Mouse (Mus musculus): ENCODE results near the gene Dicer1.
"Not testable (repeated sequence)": the region's sequence is repeated elsewhere in the genome, so short reads cannot be mapped to it uniquely, and the experiment has no call there.

Gene Dicer1

GRCm38 (mm10) chr12:104740841-104741787 lies 10.6 kb downstream of the Dicer1 start:
- DNase-seq (ENCODE audit: low read depth in 2 of 2, low spot score in 2 of 2) = no peak

- DNase-seq (ENCODE audit: low read depth in 2 of 2, low spot score in 2 of 2) = no peak
Measured at GRCm38 (mm10) chr12:104738931-104739330, 12.8 kb downstream of the Dicer1 start.

GRCm38 (mm10) chr12:104738446-104738845 lies 13.3 kb downstream of the Dicer1 start:
- no peak for DNase-seq (ENCODE audit: low read depth in 2 of 2, low spot score in 2 of 2)

- DNase-seq (ENCODE audit: low read depth in 2 of 2, low spot score in 2 of 2) = no peak
Measured at GRCm38 (mm10) chr12:104737666-104738065, 14.1 kb downstream of the Dicer1 start.

- DNase-seq (ENCODE audit: low read depth in 2 of 2, low spot score in 2 of 2) = no peak
Measured at GRCm38 (mm10) chr12:104735993-104736395, 15.8 kb downstream of the Dicer1 start.

GRCm38 (mm10) chr12:104733165-104733564 lies 18.6 kb downstream of the Dicer1 start:
- DNase-seq (ENCODE audit: low read depth in 2 of 2, low spot score in 2 of 2) = no peak

- DNase-seq (ENCODE audit: low read depth in 2 of 2, low spot score in 2 of 2) = no peak
Measured at GRCm38 (mm10) chr12:104731782-104732181, 20.0 kb downstream of the Dicer1 start.

GRCm38 (mm10) chr12:104726436-104726835 lies 25.3 kb downstream of the Dicer1 start:
- DNase-seq (ENCODE audit: low read depth in 2 of 2, low spot score in 2 of 2) = not testable (repeated sequence)

- DNase-seq (ENCODE audit: low read depth in 2 of 2, low spot score in 2 of 2) = no peak
Measured at GRCm38 (mm10) chr12:104722056-104722455, 29.7 kb downstream of the Dicer1 start.

GRCm38 (mm10) chr12:104721011-104721410 lies 30.7 kb downstream of the Dicer1 start:
- no peak for DNase-seq (ENCODE audit: low read depth in 2 of 2, low spot score in 2 of 2)

- DNase-seq (ENCODE audit: low read depth in 2 of 2, low spot score in 2 of 2) = no peak
Measured at GRCm38 (mm10) chr12:104718956-104719355, 32.8 kb downstream of the Dicer1 start.

- DNase-seq (ENCODE audit: low read depth in 2 of 2, low spot score in 2 of 2) = no peak
Measured at GRCm38 (mm10) chr12:104716409-104716808, 35.3 kb downstream of the Dicer1 start.

- no peak for DNase-seq (ENCODE audit: low read depth in 2 of 2, low spot score in 2 of 2)
Measured at GRCm38 (mm10) chr12:104715453-104715852, 36.3 kb downstream of the Dicer1 start.

GRCm38 (mm10) chr12:104700266-104700665 lies 51.5 kb downstream of the Dicer1 start:
- no peak for DNase-seq (ENCODE audit: low read depth in 2 of 2, low spot score in 2 of 2)

GRCm38 (mm10) chr12:104699753-104700152 lies 52.0 kb downstream of the Dicer1 start:
- no peak for DNase-seq (ENCODE audit: low read depth in 2 of 2, low spot score in 2 of 2)

- DNase-seq (ENCODE audit: low read depth in 2 of 2, low spot score in 2 of 2) = no peak
Measured at GRCm38 (mm10) chr12:104695514-104695913, 56.2 kb downstream of the Dicer1 start.

GRCm38 (mm10) chr12:104692864-104693263 lies 58.9 kb downstream of the Dicer1 start:
- no peak for DNase-seq (ENCODE audit: low read depth in 2 of 2, low spot score in 2 of 2)

- DNase-seq (ENCODE audit: low read depth in 2 of 2, low spot score in 2 of 2) = no peak
Measured at GRCm38 (mm10) chr12:104690412-104690811, 61.3 kb downstream of the Dicer1 start.

GRCm38 (mm10) chr12:104688870-104689269 lies 62.9 kb downstream of the Dicer1 start:
- no peak for DNase-seq (ENCODE audit: low read depth in 2 of 2, low spot score in 2 of 2)

- no peak for DNase-seq (ENCODE audit: low read depth in 2 of 2, low spot score in 2 of 2)
Measured at GRCm38 (mm10) chr12:104684411-104684931, 67.3 kb downstream of the Dicer1 start.

GRCm38 (mm10) chr12:104679819-104680132 lies 72.0 kb downstream of the Dicer1 start:
- DNase-seq (ENCODE audit: low read depth in 2 of 2, low spot score in 2 of 2) = no peak

- no peak for DNase-seq (ENCODE audit: low read depth in 2 of 2, low spot score in 2 of 2)
Measured at GRCm38 (mm10) chr12:104679121-104679818, 72.5 kb downstream of the Dicer1 start.

All from CD8-positive naive resting alpha-beta T cell, adult 2 months (primary cell).